Comparison of ENCODE assay signal across 8 mouse cellular contexts in genomic region chr12:79193441-79193840, GRCm38 (mm10). TPM values are rescaled to one million over a fixed set of nuclear protein-coding genes. Genes with fewer than 3 reads are reported as not detected.
DNase-seq lines count a peak whose midpoint lies in the region; ATAC-seq lines count a peak whose summit lies in the region.

No protein-coding gene starts in this region.

- H3K27me3 ChIP-seq in kidney, embryonic 15.5 days: no peaks in the 10 kb centered on the region
- no peaks in the 10 kb centered on the region for H3K27me3 ChIP-seq in limb, embryonic 10.5 days (ENCODE audit: low read depth, poor library complexity, severe bottlenecking)

- no peak overlapping the region for H3K9ac ChIP-seq in kidney, embryonic 15.5 days

- peaks cover 16% of the 10 kb centered on the region for H3K4me1 ChIP-seq in kidney, embryonic 15.5 days
- peaks cover 14% of the 10 kb centered on the region for H3K4me1 ChIP-seq in limb, embryonic 10.5 days

- H3K27ac ChIP-seq in kidney, embryonic 15.5 days: no peak overlapping the region
- no peak overlapping the region for H3K27ac ChIP-seq in limb, embryonic 10.5 days

- no peak for ATAC-seq in kidney, embryonic 15.5 days (replicated peaks; ENCODE audit: low FRiP score)

- H3K4me3 ChIP-seq in kidney, embryonic 15.5 days (replicated peaks): no peak overlapping the region
- H3K4me3 ChIP-seq in limb, embryonic 10.5 days: no peak overlapping the region

- no peak overlapping the region for H3K4me2 ChIP-seq in kidney, embryonic 15.5 days

- H3K36me3 ChIP-seq in kidney, embryonic 15.5 days: peaks cover under 1% of the 10 kb centered on the region; the same call in 1 of the 2 replicates
- peaks cover 4% of the 10 kb centered on the region for H3K36me3 ChIP-seq in limb, embryonic 10.5 days

- H3K9me3 ChIP-seq in kidney, embryonic 15.5 days (replicated peaks): no peaks in the 10 kb centered on the region
- H3K9me3 ChIP-seq in limb, embryonic 10.5 days (replicated peaks): no peaks in the 10 kb centered on the region

- 0% methylated on average over 3 of the region's 3 CpGs for WGBS in kidney, embryonic 15.5 days
- WGBS in limb, embryonic 10.5 days: 9% methylated on average over 3 of the region's 3 CpGs

- DNase-seq in kidney, adult 18-20 months: peak; percentile 73
- peak; percentile 86 for DNase-seq in adipocyte (ENCODE audit: low spot score)
- DNase-seq in embryo, embryonic 10 days (ENCODE audit: low spot score): peak; percentile 90
- DNase-seq in hindlimb bud, embryonic 11.5 days (ENCODE audit: extremely low spot score, low read depth, low spot score): peak; percentile 76
- peak; percentile 73 for DNase-seq in limb, embryonic 10.5 days (ENCODE audit: low spot score)
- DNase-seq in ovary, postnatal 14 days (ENCODE audit: low spot score): peak; percentile 55
- peak; percentile 62 for DNase-seq in thymus, postnatal 14 days

RNA-seq across cellular contexts. Expression of gene Rdh11, which starts 1.3 kb away (rescaled TPM):
- 25.9 and 26.8 TPM in 2 replicates for polyA plus RNA-seq in kidney, embryonic 15.5 days (2015; fragmentation: Nextera tagmentation; extraction: Ambion mirVana)
- 20.8 and 22.2 TPM in 2 replicates for polyA plus RNA-seq in limb, embryonic 10.5 days (2016; fragmentation: Nextera tagmentation; extraction: Ambion mirVana)

RNA-seq across cellular contexts. Expression of gene Rdh12, which starts 15.3 kb away (rescaled TPM):
- 2.4 and 3.1 TPM in 2 replicates for polyA plus RNA-seq in kidney, embryonic 15.5 days (2015; fragmentation: Nextera tagmentation; extraction: Ambion mirVana)
- polyA plus RNA-seq in limb, embryonic 10.5 days (2016; fragmentation: Nextera tagmentation; extraction: Ambion mirVana): 1.9 and 2.6 TPM in 2 replicates

RNA-seq across cellular contexts. Expression of gene Vti1b, which starts 21.0 kb away (rescaled TPM):
- polyA plus RNA-seq in kidney, embryonic 15.5 days (2015; fragmentation: Nextera tagmentation; extraction: Ambion mirVana): 97.7 and 101 TPM in 2 replicates
- polyA plus RNA-seq in limb, embryonic 10.5 days (2016; fragmentation: Nextera tagmentation; extraction: Ambion mirVana): 91.8 and 99.8 TPM in 2 replicates
